Mouse (Mus musculus): Measurements from ENCODE around the gene Gm3187.
"Not testable (repeated sequence)": the region's sequence is repeated elsewhere in the genome, so short reads cannot be mapped to it uniquely, and the experiment has no call there.

DNA sequence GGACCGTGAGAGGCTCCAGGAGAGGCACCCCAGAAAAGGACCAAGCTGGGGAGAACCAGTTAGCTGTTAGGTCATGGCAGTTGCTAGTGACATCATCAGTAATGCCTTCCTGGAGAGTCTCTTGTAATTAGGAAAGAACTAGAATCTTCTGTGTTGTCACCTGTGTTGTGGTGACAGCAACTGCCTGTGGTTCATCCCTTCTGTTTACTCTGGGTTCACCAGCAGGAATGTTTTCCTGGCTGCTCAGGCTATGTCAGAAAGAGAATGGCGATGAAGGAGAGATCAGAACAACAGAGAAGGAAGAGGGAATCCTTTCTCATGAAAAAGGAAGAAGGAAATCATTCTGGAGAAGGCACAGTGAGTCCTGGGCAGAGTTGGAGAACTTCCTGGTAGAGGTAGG, 54.2 kb downstream of the Gm3187 start, which contains the start of gene Gm3532:
- not testable (repeated sequence) for TF ChIP-seq CTCF (IDR thresholded peaks at IDR 0.05; ENCODE audit: low read depth); EP300 (optimal IDR thresholded peaks at IDR 0.05)

All from stomach, postnatal 0 days (tissue).